Mouse (Mus musculus): ENCODE measurements around the gene Stx8. TPM values are rescaled to one million over a fixed set of nuclear protein-coding genes. Genes with fewer than 3 reads are reported as not detected.

Gene Stx8
- polyA plus RNA-seq, 2 experiments = 23.3 to 65.3 TPM

DNA sequence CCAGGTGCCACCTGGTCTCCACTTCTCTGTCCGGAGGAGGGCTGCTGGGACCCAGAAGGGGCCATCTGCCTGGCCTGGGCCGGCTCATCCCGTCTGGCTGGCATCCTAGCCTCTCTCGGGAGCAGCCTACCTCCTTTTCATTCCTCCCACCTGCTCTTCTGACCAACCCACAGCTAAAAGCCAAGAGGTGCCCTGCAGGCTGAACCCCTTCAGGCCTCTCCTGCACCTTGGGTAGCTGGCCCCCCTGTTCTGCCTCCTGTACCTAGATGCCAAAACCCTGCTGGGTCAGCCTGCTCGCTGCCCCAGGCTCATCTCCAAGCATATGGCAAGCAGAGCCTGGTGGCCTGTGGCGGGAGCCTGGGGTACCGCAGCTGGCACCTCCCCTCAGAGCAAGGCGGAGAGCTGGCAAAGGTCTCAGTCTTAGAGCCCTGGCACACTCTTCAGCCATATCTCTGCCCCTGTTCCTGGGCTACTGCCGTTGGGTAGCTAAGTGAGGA, 267.5 kb downstream of the Stx8 start:
- Histone ChIP-seq H3K36me3 (ENCODE audit: control insufficient read depth, insufficient read depth, low read length) (no peaks in the 10 kb centered on the region), H3K9me3 (ENCODE audit: control insufficient read depth, low read length) (0 out of 2 replicates have a peak, but pooled peaks cover 6% of the 10 kb centered on the region), H3K4me1 (ENCODE audit: control insufficient read depth, insufficient read depth, low read length) (peaks cover 15% of the 10 kb centered on the region), H3K4me3 (replicated peaks; ENCODE audit: low read length) (no peak overlapping the region), H3K4me2 (replicated peaks; ENCODE audit: low read depth, low read length, severe bottlenecking) (no peak overlapping the region), H3K9ac (ENCODE audit: low read depth, low read length, severe bottlenecking) (no peak overlapping the region), H3K27me3 (ENCODE audit: control insufficient read depth, insufficient read depth, low read length) (no peaks in the 10 kb centered on the region), H3K27ac (replicated peaks; ENCODE audit: low read depth, low read length) (no peak overlapping the region)
- no peak for ATAC-seq (ENCODE audit: low FRiP score, low read depth)
- no peak for TF ChIP-seq POLR2A (IDR thresholded peaks at IDR 0.05; ENCODE audit: borderline replicate concordance, extremely low read depth, insufficient read depth, insufficient read length)
- 83% methylated on average over 9 of the region's 9 CpGs for WGBS
- DNase-seq (ENCODE audit: low spot score) = no peak

GRCm38 (mm10) chr11:68239756-68240155, 273.8 kb downstream of the Stx8 start:
- TF ChIP-seq POLR2A (IDR thresholded peaks at IDR 0.05; ENCODE audit: borderline replicate concordance, extremely low read depth, insufficient read depth, insufficient read length) = no peak
- ATAC-seq (ENCODE audit: low FRiP score, low read depth) (no peak), DNase-seq (ENCODE audit: low spot score) (no peak)
- no peaks in the 10 kb centered on the region for H3K9me3 ChIP-seq (ENCODE audit: control insufficient read depth, low read length)
- H3K4me1 ChIP-seq (ENCODE audit: control insufficient read depth, insufficient read depth, low read length) = peaks cover 10% of the 10 kb centered on the region
- H3K4me2 ChIP-seq (replicated peaks; ENCODE audit: low read depth, low read length, severe bottlenecking) = no peak overlapping the region
- no peak overlapping the region for H3K4me3 ChIP-seq (replicated peaks; ENCODE audit: low read length)
- WGBS = 20% methylated on average over 5 of the region's 5 CpGs
- no peak overlapping the region for H3K9ac ChIP-seq (ENCODE audit: low read depth, low read length, severe bottlenecking)
- H3K27ac ChIP-seq (replicated peaks; ENCODE audit: low read depth, low read length) = 0 out of 2 replicates have a peak overlapping the region, but pooled peaks have one; percentile 33
- no peaks in the 10 kb centered on the region for H3K36me3 ChIP-seq (ENCODE audit: control insufficient read depth, insufficient read depth, low read length)
- H3K27me3 ChIP-seq (ENCODE audit: control insufficient read depth, insufficient read depth, low read length) = no peaks in the 10 kb centered on the region

- 0 out of 2 replicates have a peak overlapping the region, but pooled peaks have one; percentile 8 for H3K27ac ChIP-seq (replicated peaks; ENCODE audit: low read depth, low read length)
- no peak for TF ChIP-seq POLR2A (IDR thresholded peaks at IDR 0.05; ENCODE audit: borderline replicate concordance, extremely low read depth, insufficient read depth, insufficient read length)
- no peak overlapping the region for H3K9ac ChIP-seq (ENCODE audit: low read depth, low read length, severe bottlenecking)
- DNase-seq (ENCODE audit: low spot score) (peak; percentile 40), ATAC-seq (ENCODE audit: low FRiP score, low read depth) (peak; percentile 64)
- H3K36me3 ChIP-seq (ENCODE audit: control insufficient read depth, insufficient read depth, low read length) = no peaks in the 10 kb centered on the region
- no peak overlapping the region for H3K4me3 ChIP-seq (replicated peaks; ENCODE audit: low read length)
- H3K9me3 ChIP-seq (ENCODE audit: control insufficient read depth, low read length) = no peaks in the 10 kb centered on the region
- no peak overlapping the region for H3K4me2 ChIP-seq (replicated peaks; ENCODE audit: low read depth, low read length, severe bottlenecking)
- 73% methylated on average over 16 of the region's 16 CpGs for WGBS
- H3K27me3 ChIP-seq (ENCODE audit: control insufficient read depth, insufficient read depth, low read length) = no peaks in the 10 kb centered on the region
- H3K4me1 ChIP-seq (ENCODE audit: control insufficient read depth, insufficient read depth, low read length) = 0 out of 2 replicates have a peak, but pooled peaks cover 4% of the 10 kb centered on the region
Observed at GRCm38 (mm10) chr11:68244254-68244991, 278.4 kb downstream of the Stx8 start.

DNA sequence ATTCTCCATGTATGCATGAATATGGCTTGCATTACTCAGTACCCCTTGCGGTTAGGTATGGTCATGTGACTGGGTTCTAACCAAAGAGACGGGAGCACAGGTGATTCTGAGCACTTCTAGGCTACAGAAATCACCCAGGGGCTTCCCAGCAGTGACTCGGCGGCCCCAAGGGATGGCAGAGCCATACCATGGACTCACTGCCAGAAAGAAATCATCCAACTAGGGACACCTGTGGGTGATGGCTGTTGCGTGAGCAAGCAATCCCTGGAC, 278.9 kb downstream of the Stx8 start:
- no peak overlapping the region for H3K4me3 ChIP-seq (replicated peaks; ENCODE audit: low read length)
- no peaks in the 10 kb centered on the region for H3K9me3 ChIP-seq (ENCODE audit: control insufficient read depth, low read length)
- H3K4me1 ChIP-seq (ENCODE audit: control insufficient read depth, insufficient read depth, low read length) = no peaks in the 10 kb centered on the region
- ATAC-seq (ENCODE audit: low FRiP score, low read depth) (no peak; the same call in 1 of the 2 replicates), DNase-seq (ENCODE audit: low spot score) (no peak)
- no peak overlapping the region for H3K9ac ChIP-seq (ENCODE audit: low read depth, low read length, severe bottlenecking)
- H3K27ac ChIP-seq (replicated peaks; ENCODE audit: low read depth, low read length) = no peak overlapping the region
- no peaks in the 10 kb centered on the region for H3K36me3 ChIP-seq (ENCODE audit: control insufficient read depth, insufficient read depth, low read length)
- H3K4me2 ChIP-seq (replicated peaks; ENCODE audit: low read depth, low read length, severe bottlenecking) = no peak overlapping the region
- TF ChIP-seq POLR2A (IDR thresholded peaks at IDR 0.05; ENCODE audit: borderline replicate concordance, extremely low read depth, insufficient read depth, insufficient read length) = no peak
- WGBS = 85% methylated on average over 5 of the region's 5 CpGs
- H3K27me3 ChIP-seq (ENCODE audit: control insufficient read depth, insufficient read depth, low read length) = no peaks in the 10 kb centered on the region

DNA sequence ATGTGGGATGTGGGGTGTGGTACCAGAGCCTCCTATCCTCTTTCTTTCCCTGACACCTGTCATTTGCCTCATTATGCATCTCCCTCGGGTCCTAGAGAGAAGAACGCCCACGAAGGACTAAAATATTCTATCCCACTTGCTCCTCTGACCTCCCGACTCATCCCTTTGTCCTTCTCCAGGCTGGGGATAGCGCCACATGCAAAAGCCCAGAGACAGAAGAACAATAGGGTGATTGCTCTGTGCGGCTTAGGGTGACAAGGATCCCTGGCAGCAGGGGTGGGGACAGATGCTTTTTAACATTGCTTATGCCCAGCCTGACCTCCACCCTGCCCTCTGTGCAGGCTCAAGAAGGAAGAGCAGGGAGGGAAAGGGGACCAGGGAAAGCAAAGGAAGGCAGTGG, 281.9 kb downstream of the Stx8 start:
- Histone ChIP-seq H3K4me2 (replicated peaks; ENCODE audit: low read depth, low read length, severe bottlenecking) (no peak overlapping the region), H3K27me3 (ENCODE audit: control insufficient read depth, insufficient read depth, low read length) (no peaks in the 10 kb centered on the region), H3K4me1 (ENCODE audit: control insufficient read depth, insufficient read depth, low read length) (no peaks in the 10 kb centered on the region), H3K9ac (ENCODE audit: low read depth, low read length, severe bottlenecking) (no peak overlapping the region), H3K27ac (replicated peaks; ENCODE audit: low read depth, low read length) (no peak overlapping the region), H3K36me3 (ENCODE audit: control insufficient read depth, insufficient read depth, low read length) (no peaks in the 10 kb centered on the region), H3K4me3 (replicated peaks; ENCODE audit: low read length) (no peak overlapping the region), H3K9me3 (ENCODE audit: control insufficient read depth, low read length) (no peaks in the 10 kb centered on the region)
- WGBS = 62% methylated on average over 6 of the region's 6 CpGs
- no peak for DNase-seq (ENCODE audit: low spot score)
- no peak for ATAC-seq (ENCODE audit: low FRiP score, low read depth)
- no peak for TF ChIP-seq POLR2A (IDR thresholded peaks at IDR 0.05; ENCODE audit: borderline replicate concordance, extremely low read depth, insufficient read depth, insufficient read length)
